Mouse (Mus musculus): ENCODE measurements around the gene Fpr2. TPM values are rescaled to one million over a fixed set of nuclear protein-coding genes. Genes with fewer than 3 reads are reported as not detected.

The Fpr2 gene
- polyA plus RNA-seq, 1 experiment from 2014 or later = not detected

GRCm38 (mm10) chr17:17856612-17857011, 31.0 kb upstream of the Fpr2 start:
- WGBS = 76% methylated on average over 1 of the region's 1 CpGs
- no peaks in the 10 kb centered on the region for H3K9me3 ChIP-seq
- ATAC-seq (ENCODE audit: low FRiP score) = no peak

DNA sequence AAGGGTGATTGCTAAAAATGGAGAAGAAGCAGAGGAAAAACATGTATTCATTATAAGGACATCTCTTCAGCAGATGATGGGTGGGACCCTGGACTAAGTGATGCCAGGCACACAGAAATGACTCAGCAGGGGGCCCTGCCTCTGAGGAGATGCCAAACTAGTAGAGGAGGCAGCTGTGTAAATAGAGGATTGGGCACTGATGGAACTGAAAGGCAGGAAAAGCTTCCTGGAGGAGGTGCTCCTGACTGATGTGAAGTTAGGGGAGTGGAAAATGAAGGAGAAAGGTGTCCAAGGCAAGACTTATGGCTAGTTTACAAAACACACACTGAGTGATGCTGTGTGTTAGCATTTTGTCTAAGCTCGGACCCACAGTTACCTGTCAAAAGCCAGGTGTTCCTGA, 30.2 kb upstream of the Fpr2 start:
- H3K4me3 ChIP-seq = no peak overlapping the region
- no peak overlapping the region for H3K4me2 ChIP-seq
- peaks cover 3% of the 10 kb centered on the region; the same call in 1 of the 2 replicates for H3K36me3 ChIP-seq
- H3K9me3 ChIP-seq = no peaks in the 10 kb centered on the region
- ATAC-seq (ENCODE audit: low FRiP score) = no peak
- H3K9ac ChIP-seq = no peak overlapping the region
- no peaks in the 10 kb centered on the region for H3K4me1 ChIP-seq (replicated peaks)
- no peaks in the 10 kb centered on the region for H3K27me3 ChIP-seq
- H3K27ac ChIP-seq = no peak overlapping the region
- no CpG with 5 or more reads among the region's 1 CpGs for WGBS

More at GRCm38 (mm10) chr17:17856612-17857011, 31.0 kb upstream of the Fpr2 start:
- no peak overlapping the region for H3K4me2 ChIP-seq
- no peak overlapping the region for H3K4me3 ChIP-seq
- no peak overlapping the region for H3K27ac ChIP-seq
- no peak overlapping the region for H3K9ac ChIP-seq
- H3K4me1 ChIP-seq (replicated peaks) = no peaks in the 10 kb centered on the region
- no peaks in the 10 kb centered on the region for H3K27me3 ChIP-seq
- H3K36me3 ChIP-seq = no peaks in the 10 kb centered on the region

GRCm38 (mm10) chr17:17860110-17860509, 27.5 kb upstream of the Fpr2 start:
- H3K9me3 ChIP-seq = no peaks in the 10 kb centered on the region
- H3K4me3 ChIP-seq = no peak overlapping the region
- H3K27ac ChIP-seq = no peak overlapping the region
- H3K4me1 ChIP-seq (replicated peaks) = no peaks in the 10 kb centered on the region
- no peak for ATAC-seq (ENCODE audit: low FRiP score)
- WGBS = 87% methylated on average over 3 of the region's 3 CpGs
- peaks cover 20% of the 10 kb centered on the region; the same call in 1 of the 2 replicates for H3K36me3 ChIP-seq
- H3K4me2 ChIP-seq = no peak overlapping the region
- no peak overlapping the region for H3K9ac ChIP-seq
- no peaks in the 10 kb centered on the region for H3K27me3 ChIP-seq

DNA sequence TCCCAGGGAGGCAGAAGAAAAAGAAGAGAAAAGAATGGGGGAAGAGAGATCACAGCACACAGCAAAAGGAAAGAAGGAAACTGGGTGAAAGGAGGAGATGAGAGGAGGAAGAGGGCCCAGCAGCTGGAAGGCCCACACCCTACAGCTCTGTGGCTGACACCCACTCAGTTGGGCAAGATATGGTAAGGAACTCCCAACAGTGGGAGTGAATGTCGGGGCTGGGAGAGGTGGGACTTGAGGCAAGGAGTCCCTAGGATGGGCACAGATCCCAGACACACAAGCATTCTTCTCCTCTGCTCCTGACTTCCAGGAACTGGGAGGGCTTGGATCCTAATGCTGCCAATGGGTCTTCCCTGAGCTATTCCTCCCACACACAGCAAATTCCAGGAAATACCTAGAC, 25.3 kb upstream of the Fpr2 start:
- H3K9ac ChIP-seq = no peak overlapping the region
- H3K27me3 ChIP-seq = no peaks in the 10 kb centered on the region
- WGBS = 69% methylated on average over 1 of the region's 1 CpGs
- ATAC-seq (ENCODE audit: low FRiP score) = no peak
- no peak overlapping the region for H3K4me3 ChIP-seq
- H3K4me2 ChIP-seq = no peak overlapping the region
- H3K9me3 ChIP-seq = no peaks in the 10 kb centered on the region
- H3K4me1 ChIP-seq (replicated peaks) = no peaks in the 10 kb centered on the region
- H3K27ac ChIP-seq = no peak overlapping the region
- H3K36me3 ChIP-seq = peaks cover 27% of the 10 kb centered on the region

- no peaks in the 10 kb centered on the region for H3K27me3 ChIP-seq
- H3K9me3 ChIP-seq = no peaks in the 10 kb centered on the region
- H3K36me3 ChIP-seq = peaks cover 27% of the 10 kb centered on the region
- no peak overlapping the region for H3K9ac ChIP-seq
- no peak for ATAC-seq (ENCODE audit: low FRiP score)
- no peak overlapping the region for H3K27ac ChIP-seq
- H3K4me2 ChIP-seq = no peak overlapping the region
- no peak overlapping the region for H3K4me3 ChIP-seq
- 58% methylated on average over 2 of the region's 2 CpGs for WGBS
- H3K4me1 ChIP-seq (replicated peaks) = no peaks in the 10 kb centered on the region
Observed at GRCm38 (mm10) chr17:17865168-17865567, 22.5 kb upstream of the Fpr2 start.

DNA sequence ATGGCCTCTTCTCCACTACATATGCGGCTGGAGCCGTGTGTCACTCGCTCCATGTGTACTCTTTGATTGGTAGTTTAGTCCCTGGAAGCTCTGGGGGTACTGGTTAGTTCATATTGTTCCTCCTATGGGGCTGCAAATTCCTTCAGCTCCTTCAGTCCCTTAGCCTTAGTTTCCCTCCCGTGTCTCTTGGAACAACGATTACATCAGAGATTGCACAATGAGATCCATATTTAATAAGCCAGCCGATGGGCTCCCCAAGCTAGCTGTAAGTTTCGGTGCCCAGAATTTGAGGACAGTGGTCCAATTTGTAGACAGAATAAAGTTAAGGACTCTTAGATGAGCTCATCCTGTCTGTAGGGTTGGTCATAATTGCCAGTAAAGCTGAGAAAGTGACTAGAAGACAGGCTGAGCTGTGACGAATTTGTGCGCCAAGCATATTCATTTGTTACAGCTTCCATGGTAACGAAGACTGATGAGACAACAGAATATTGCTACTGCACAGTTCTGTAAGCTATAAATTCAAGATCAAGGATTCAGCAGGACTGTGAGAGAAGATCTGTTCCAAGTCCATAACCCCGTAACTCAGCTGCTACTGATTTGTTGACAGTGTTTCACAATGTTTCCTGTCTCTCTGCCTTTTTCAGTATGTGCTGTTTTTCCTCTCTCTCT, 20.7 kb upstream of the Fpr2 start:
- no peaks in the 10 kb centered on the region for H3K9me3 ChIP-seq
- H3K4me1 ChIP-seq (replicated peaks) = no peaks in the 10 kb centered on the region
- H3K27ac ChIP-seq = no peak overlapping the region
- no peak for ATAC-seq (ENCODE audit: low FRiP score)
- H3K4me3 ChIP-seq = no peak overlapping the region
- H3K27me3 ChIP-seq = no peaks in the 10 kb centered on the region
- H3K36me3 ChIP-seq = peaks cover 27% of the 10 kb centered on the region
- H3K4me2 ChIP-seq = no peak overlapping the region
- H3K9ac ChIP-seq = no peak overlapping the region
- 89% methylated on average over 11 of the region's 11 CpGs for WGBS

- Histone ChIP-seq H3K4me1 (replicated peaks) (no peaks in the 10 kb centered on the region), H3K9ac (no peak overlapping the region), H3K27ac (no peak overlapping the region), H3K27me3 (no peaks in the 10 kb centered on the region), H3K9me3 (peaks cover 9% of the 10 kb centered on the region; the same call in 1 of the 2 replicates), H3K4me3 (no peak overlapping the region), H3K4me2 (no peak overlapping the region), H3K36me3 (peaks cover 4% of the 10 kb centered on the region)
- ATAC-seq (ENCODE audit: low FRiP score) = no peak
- WGBS = 84% methylated on average over 2 of the region's 2 CpGs
Observed at GRCm38 (mm10) chr17:17870892-17871550, 16.6 kb upstream of the Fpr2 start.

DNA sequence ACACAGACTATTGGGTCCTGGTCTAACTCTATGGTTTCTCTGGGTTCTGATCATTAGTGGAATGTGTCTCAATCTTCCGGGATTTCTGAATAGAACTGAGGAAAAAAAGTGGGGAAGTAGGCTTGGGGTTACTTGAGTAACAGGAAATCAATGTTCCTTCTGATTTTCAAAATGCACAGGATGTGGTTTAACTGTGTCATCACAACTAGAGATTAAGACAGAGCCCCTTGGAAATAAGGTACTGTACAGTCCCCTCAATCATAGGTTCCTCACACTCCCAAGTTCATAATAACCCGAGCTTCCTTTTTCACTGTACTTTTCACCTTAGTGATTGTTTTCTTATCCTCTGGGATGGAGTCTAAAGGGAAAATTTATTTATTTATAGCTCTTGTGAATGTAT, 15.9 kb upstream of the Fpr2 start:
- WGBS = 94% methylated on average over 2 of the region's 2 CpGs
- Histone ChIP-seq H3K27me3 (no peaks in the 10 kb centered on the region), H3K9me3 (peaks cover 9% of the 10 kb centered on the region; the same call in 1 of the 2 replicates), H3K9ac (no peak overlapping the region), H3K4me3 (no peak overlapping the region), H3K4me2 (no peak overlapping the region), H3K27ac (no peak overlapping the region), H3K36me3 (peaks cover under 1% of the 10 kb centered on the region; the same call in 1 of the 2 replicates), H3K4me1 (replicated peaks) (no peaks in the 10 kb centered on the region)
- no peak for ATAC-seq (ENCODE audit: low FRiP score)

GRCm38 (mm10) chr17:17879347-17879746, 8.3 kb upstream of the Fpr2 start:
- H3K27ac ChIP-seq = no peak overlapping the region
- 84% methylated on average over 1 of the region's 1 CpGs for WGBS
- no peak for ATAC-seq (ENCODE audit: low FRiP score)
- H3K4me2 ChIP-seq = no peak overlapping the region
- H3K4me1 ChIP-seq (replicated peaks) = no peaks in the 10 kb centered on the region
- no peaks in the 10 kb centered on the region for H3K27me3 ChIP-seq
- no peaks in the 10 kb centered on the region for H3K36me3 ChIP-seq
- H3K9me3 ChIP-seq = no peaks in the 10 kb centered on the region
- H3K9ac ChIP-seq = no peak overlapping the region
- H3K4me3 ChIP-seq = no peak overlapping the region

DNA sequence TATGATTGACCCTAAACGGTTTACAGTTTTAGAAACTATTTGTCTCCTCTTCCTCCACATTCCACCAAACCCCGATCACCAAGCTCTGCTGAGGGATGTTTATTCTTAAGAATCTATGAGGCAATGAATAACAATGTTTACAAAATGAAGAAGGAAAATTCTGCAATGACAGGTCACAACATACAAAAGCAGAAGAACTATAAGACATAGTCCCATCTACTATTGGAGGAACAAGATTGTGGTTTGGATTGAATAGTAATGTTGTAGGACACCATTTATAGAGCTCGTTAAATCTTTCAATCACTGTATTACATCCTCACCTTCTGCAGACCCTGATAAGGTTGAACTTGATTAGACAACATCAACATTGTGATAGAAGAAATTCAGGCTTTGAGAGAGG, 5.0 kb upstream of the Fpr2 start:
- Histone ChIP-seq H3K4me3 (no peak overlapping the region), H3K36me3 (no peaks in the 10 kb centered on the region), H3K9me3 (no peaks in the 10 kb centered on the region), H3K4me2 (no peak overlapping the region), H3K27me3 (no peaks in the 10 kb centered on the region), H3K4me1 (replicated peaks) (no peaks in the 10 kb centered on the region), H3K9ac (no peak overlapping the region), H3K27ac (no peak overlapping the region)
- 93% methylated on average over 3 of the region's 3 CpGs for WGBS
- no peak for ATAC-seq (ENCODE audit: low FRiP score)

DNA sequence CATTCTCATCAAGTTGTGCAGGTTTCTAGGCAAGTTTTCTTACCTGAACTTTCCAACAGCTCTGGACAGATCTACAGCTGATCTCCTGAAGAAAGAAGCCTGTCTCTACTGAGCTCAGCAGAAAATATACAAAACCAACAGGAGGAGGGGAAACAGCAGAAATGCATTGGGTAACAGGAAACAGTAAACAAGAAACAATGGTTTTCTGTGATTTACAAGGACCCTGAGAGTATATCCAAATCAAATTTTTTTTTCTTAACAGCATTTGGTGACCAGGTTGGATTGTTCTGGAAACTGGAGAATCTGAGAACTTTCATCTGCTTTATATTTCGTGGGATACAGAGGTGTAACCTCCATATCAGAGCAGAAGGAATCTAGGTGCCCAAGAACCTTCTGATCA, 3.8 kb upstream of the Fpr2 start, which contains the start of gene Fpr1:
TSS of gene Fpr1 (minus strand) at position 101 of the 400 bp plus-strand sequence.
- ATAC-seq (ENCODE audit: low FRiP score) = no peak
- Histone ChIP-seq H3K4me3 (no peak within 1 kb of the TSS), H3K4me1 (replicated peaks) (no peaks in the 10 kb centered on the region), H3K27ac (no peak within 1 kb of the TSS), H3K27me3 (no peaks in the 10 kb centered on the region), H3K9me3 (no peaks in the 10 kb centered on the region), H3K36me3 (no peaks in the 10 kb centered on the region), H3K4me2 (no peak within 1 kb of the TSS), H3K9ac (no peak within 1 kb of the TSS)
- 58% methylated on average over 1 of the region's 1 CpGs for WGBS

GRCm38 (mm10) chr17:17889732-17890425, 2.3 kb downstream of the Fpr2 start:
- H3K9me3 ChIP-seq = no peaks in the 10 kb centered on the region
- H3K36me3 ChIP-seq = no peaks in the 10 kb centered on the region
- H3K4me1 ChIP-seq (replicated peaks) = no peaks in the 10 kb centered on the region
- no peak for ATAC-seq (ENCODE audit: low FRiP score)
- no peak overlapping the region for H3K4me3 ChIP-seq
- H3K4me2 ChIP-seq = no peak overlapping the region
- H3K27ac ChIP-seq = no peak overlapping the region
- H3K27me3 ChIP-seq = no peaks in the 10 kb centered on the region
- no peak overlapping the region for H3K9ac ChIP-seq
- WGBS = 84% methylated on average over 2 of the region's 2 CpGs

Measured in hindbrain, embryonic 13.5 days (tissue).